Mouse (Mus musculus) neural tube, embryonic 15.5 days (tissue): ENCODE data around the gene Parp6. TPM values are rescaled to one million over a fixed set of nuclear protein-coding genes. Genes with fewer than 3 reads are reported as not detected.

ENCODE experiments used
- ATAC-seq: fragments of 200-750 bp; cut with Nextera tagmentation; 2 replicates; pipeline ENCODE4 v1.8.0; 2017; ENCODE audit warnings: mild to moderate bottlenecking, moderate TSS enrichment, moderate library complexity; ENCODE audit not compliant: low FRiP score
- H3K27ac ChIP-seq: fragments of 300-500 bp; sonication (generic); replicated peaks from 2 replicates; pipeline ENCODE4 v1.5.1; 2015; ENCODE audit warnings: mild to moderate bottlenecking, inconsistent platforms
- H3K27me3 ChIP-seq: fragments of 300-500 bp; sonication (generic); replicated peaks from 2 replicates; pipeline ENCODE4 v1.6.1; 2015; ENCODE audit warnings: inconsistent platforms
- H3K36me3 ChIP-seq: fragments of 300-500 bp; sonication (generic); 2 replicates; pipeline ENCODE4 v1.6.1; 2015; ENCODE audit warnings: inconsistent platforms
- H3K4me1 ChIP-seq: fragments of 300-500 bp; sonication (generic); 2 replicates; pipeline ENCODE4 v1.6.1; 2015; ENCODE audit warnings: inconsistent platforms
- H3K4me2 ChIP-seq: fragments of 300-500 bp; sonication (generic); 2 replicates; pipeline ENCODE4 v1.6.1; 2015; ENCODE audit warnings: inconsistent platforms, mild to moderate bottlenecking, moderate library complexity
- H3K4me3 ChIP-seq: fragments of 300-500 bp; sonication (generic); replicated peaks from 2 replicates; pipeline ENCODE4 v1.5.1; 2015; ENCODE audit warnings: mild to moderate bottlenecking, inconsistent platforms
- H3K9ac ChIP-seq: fragments of 300-500 bp; sonication (generic); replicated peaks from 2 replicates; pipeline ENCODE4 v1.6.1; 2015; ENCODE audit warnings: mild to moderate bottlenecking, inconsistent platforms
- H3K9me3 ChIP-seq: fragments of 300-500 bp; sonication (generic); replicated peaks from 2 replicates; pipeline ENCODE4 v1.6.1; 2016; ENCODE audit warnings: inconsistent platforms
- WGBS: fragments of 180-500 bp; shearing (Covaris S2); methylation state at CpG from one replicate; pipeline ENCODE4 v1.1.7; 2015; ENCODE audit warnings: mixed read lengths; 5-methylcytosine and 5-hydroxymethylcytosine counted together
- polyA plus RNA-seq: library from polyadenylated mRNA; unstranded; fragments of >200 nt; fragmentation: Nextera tagmentation; extraction: Ambion mirVana; gene quantifications from 2 replicates; pipeline ENCODE4 v1.2.1, GENCODE M21; 2015

Parp6 gene
- polyA plus RNA-seq, result 180 and 208 TPM in 2 replicates

- WGBS, result under 1% methylated on average over 36 of the region's 36 CpGs
- peak within 1 kb of the TSS; percentile 70 for H3K4me2 ChIP-seq
- H3K9ac ChIP-seq, result peak within 1 kb of the TSS; percentile 88
- H3K27me3 ChIP-seq, result no peaks in the 10 kb centered on the region
- peak within 1 kb of the TSS; percentile 91 for H3K27ac ChIP-seq
- peak; percentile 98 for ATAC-seq
- no peaks in the 10 kb centered on the region for H3K36me3 ChIP-seq
- H3K4me3 ChIP-seq, result peak within 1 kb of the TSS; percentile 88
- no peaks in the 10 kb centered on the region for H3K9me3 ChIP-seq
- H3K4me1 ChIP-seq, result peaks cover 30% of the 10 kb centered on the region
Measured at GRCm38 (mm10) chr9:59616622-59617306, at the start of gene Parp6. Gene Parp6, plus strand, starts transcription at chr9:59617284.

- Histone ChIP-seq H3K4me2 (no peak overlapping the region), H3K9me3 (no peaks in the 10 kb centered on the region), H3K27me3 (peaks cover 4% of the 10 kb centered on the region; the same call in 1 of the 2 replicates), H3K27ac (no peak overlapping the region), H3K4me3 (no peak overlapping the region), H3K4me1 (0 out of 2 replicates have a peak, but pooled peaks cover 2% of the 10 kb centered on the region), H3K36me3 (no peaks in the 10 kb centered on the region), H3K9ac (no peak overlapping the region)
- WGBS, result 89% methylated on average over 2 of the region's 2 CpGs
- ATAC-seq, result no peak
Measured at GRCm38 (mm10) chr9:59571852-59572251, 45.2 kb upstream of the Parp6 start.

GRCm38 (mm10) chr9:59577401-59577800, 39.7 kb upstream of the Parp6 start:
- Histone ChIP-seq H3K9ac (peak overlapping the region; percentile 50), H3K4me3 (peak overlapping the region; percentile 55), H3K27ac (peak overlapping the region; percentile 66; the same call in 1 of the 2 replicates), H3K9me3 (no peaks in the 10 kb centered on the region), H3K36me3 (no peaks in the 10 kb centered on the region), H3K4me1 (peaks cover 28% of the 10 kb centered on the region), H3K4me2 (peak overlapping the region; percentile 87), H3K27me3 (peaks cover 4% of the 10 kb centered on the region; the same call in 1 of the 2 replicates)
- ATAC-seq, result no peak
- 11% methylated on average over 13 of the region's 13 CpGs for WGBS

- Histone ChIP-seq H3K4me1 (peaks cover 28% of the 10 kb centered on the region), H3K27me3 (peaks cover 4% of the 10 kb centered on the region; the same call in 1 of the 2 replicates), H3K9ac (peak within 1 kb of the TSS; percentile 50), H3K4me2 (peak within 1 kb of the TSS; percentile 87), H3K36me3 (no peaks in the 10 kb centered on the region), H3K27ac (peak within 1 kb of the TSS; percentile 66; the same call in 1 of the 2 replicates), H3K4me3 (peak within 1 kb of the TSS; percentile 55), H3K9me3 (no peaks in the 10 kb centered on the region)
- WGBS, result under 1% methylated on average over 43 of the region's 61 CpGs
- ATAC-seq, result peak; percentile 97
Measured at GRCm38 (mm10) chr9:59577844-59578504, 39.1 kb upstream of the Parp6 start, which contains the start of gene Celf6. Gene Celf6, plus strand, starts transcription at chr9:59577917.

GRCm38 (mm10) chr9:59578505-59578867, 38.6 kb upstream of the Parp6 start:
- H3K27ac ChIP-seq, result peak overlapping the region; percentile 66; the same call in 1 of the 2 replicates
- 0% methylated on average over 19 of the region's 20 CpGs for WGBS
- H3K36me3 ChIP-seq, result no peaks in the 10 kb centered on the region
- H3K9ac ChIP-seq, result peak overlapping the region; percentile 50
- H3K4me1 ChIP-seq, result peaks cover 28% of the 10 kb centered on the region
- H3K4me3 ChIP-seq, result peak overlapping the region; percentile 55
- H3K9me3 ChIP-seq, result no peaks in the 10 kb centered on the region
- H3K27me3 ChIP-seq, result peaks cover 4% of the 10 kb centered on the region; the same call in 1 of the 2 replicates
- ATAC-seq, result peak; percentile 62; the same call in 1 of the 2 replicates
- peak overlapping the region; percentile 87 for H3K4me2 ChIP-seq

- 5% methylated on average over 13 of the region's 13 CpGs for WGBS
- peak; percentile 32; the same call in 1 of the 2 replicates for ATAC-seq
Measured at GRCm38 (mm10) chr9:59584871-59585308, 32.2 kb upstream of the Parp6 start.

GRCm38 (mm10) chr9:59588252-59588651, 28.8 kb upstream of the Parp6 start:
- Histone ChIP-seq H3K4me2 (peak overlapping the region; percentile 57), H3K27ac (peak overlapping the region; percentile 79), H3K9me3 (no peaks in the 10 kb centered on the region), H3K36me3 (no peaks in the 10 kb centered on the region), H3K4me1 (peaks cover 31% of the 10 kb centered on the region), H3K27me3 (peaks cover 10% of the 10 kb centered on the region), H3K9ac (no peak overlapping the region), H3K4me3 (no peak overlapping the region)
- WGBS, result 27% methylated on average over 5 of the region's 5 CpGs
- peak; percentile 57; the same call in 1 of the 2 replicates for ATAC-seq

More at GRCm38 (mm10) chr9:59584871-59585308, 32.2 kb upstream of the Parp6 start:
- Histone ChIP-seq H3K4me3 (peak overlapping the region; percentile 19), H3K9me3 (no peaks in the 10 kb centered on the region), H3K27ac (no peak overlapping the region), H3K9ac (0 out of 2 replicates have a peak overlapping the region, but pooled peaks have one; percentile 20), H3K4me2 (peak overlapping the region; percentile 49), H3K36me3 (no peaks in the 10 kb centered on the region), H3K27me3 (peaks cover 10% of the 10 kb centered on the region), H3K4me1 (peaks cover 31% of the 10 kb centered on the region)

GRCm38 (mm10) chr9:59588710-59589671, 28.1 kb upstream of the Parp6 start:
- peaks cover 10% of the 10 kb centered on the region for H3K27me3 ChIP-seq
- peak overlapping the region; percentile 57 for H3K4me2 ChIP-seq
- H3K36me3 ChIP-seq, result no peaks in the 10 kb centered on the region
- WGBS, result 23% methylated on average over 12 of the region's 12 CpGs
- H3K4me1 ChIP-seq, result peaks cover 31% of the 10 kb centered on the region
- no peak overlapping the region for H3K9ac ChIP-seq
- H3K9me3 ChIP-seq, result no peaks in the 10 kb centered on the region
- H3K27ac ChIP-seq, result peak overlapping the region; percentile 79
- ATAC-seq, result peak; percentile 88
- peak overlapping the region; percentile 24 for H3K4me3 ChIP-seq

GRCm38 (mm10) chr9:59589703-59590439, 27.2 kb upstream of the Parp6 start:
- Histone ChIP-seq H3K4me1 (peaks cover 26% of the 10 kb centered on the region), H3K9me3 (no peaks in the 10 kb centered on the region), H3K27ac (peak overlapping the region; percentile 51; the same call in 1 of the 2 replicates), H3K27me3 (peaks cover 10% of the 10 kb centered on the region), H3K4me2 (peak overlapping the region; percentile 57), H3K9ac (no peak overlapping the region), H3K36me3 (no peaks in the 10 kb centered on the region), H3K4me3 (0 out of 2 replicates have a peak overlapping the region, but pooled peaks have one; percentile 24)
- WGBS, result 83% methylated on average over 10 of the region's 10 CpGs
- ATAC-seq, result no peak

- Histone ChIP-seq H3K4me1 (no peaks in the 10 kb centered on the region), H3K36me3 (peaks cover 12% of the 10 kb centered on the region; the same call in 1 of the 2 replicates), H3K27me3 (0 out of 2 replicates have a peak, but pooled peaks cover 2% of the 10 kb centered on the region), H3K4me3 (no peak overlapping the region), H3K4me2 (no peak overlapping the region), H3K9ac (no peak overlapping the region), H3K9me3 (no peaks in the 10 kb centered on the region), H3K27ac (no peak overlapping the region)
- WGBS, result 85% methylated on average over 8 of the region's 8 CpGs
- ATAC-seq, result no peak
Measured at GRCm38 (mm10) chr9:59601661-59602060, 15.4 kb upstream of the Parp6 start.
